Mouse (Mus musculus) heart, embryonic 14.5 days (tissue): ENCODE data around the gene 9930022D16Rik. TPM values are rescaled to one million over a fixed set of nuclear protein-coding genes. Genes with fewer than 3 reads are reported as not detected.

Experiments used
- ATAC-seq: fragments of 200-750 bp; cut with Nextera tagmentation; 2 replicates; pipeline ENCODE4 v1.8.0; 2017; ENCODE audit warnings: low read depth, moderate TSS enrichment; ENCODE audit not compliant: insufficient number of reproducible peaks, insufficient read depth, low FRiP score
- H3K27ac ChIP-seq, 2 experiments: fragments of 200-500 bp in 1 of 2; fragments of 300-500 bp in 1 of 2; sonication (generic) in 1 of 2; replicated peaks in 1 of 2; 2 replicates each; pipeline ENCODE4 v1.5.1; 2012 to 2014; ENCODE audit warnings: low read depth in 2 of 2, low read length in 2 of 2, control low read depth in 1 of 2, mild to moderate bottlenecking in 1 of 2, mixed read lengths in 1 of 2; ENCODE audit not compliant: control insufficient read depth in 1 of 2, insufficient read depth in 1 of 2
- H3K27me3 ChIP-seq: fragments of 300-500 bp; sonication (generic); 2 replicates; pipeline ENCODE4 v1.6.1; 2014; ENCODE audit warnings: mild to moderate bottlenecking, low read length, control low read depth; ENCODE audit not compliant: control insufficient read depth, insufficient read depth
- H3K36me3 ChIP-seq: fragments of 300-500 bp; sonication (generic); 2 replicates; pipeline ENCODE4 v1.6.1; 2014; ENCODE audit warnings: mild to moderate bottlenecking, control low read depth, low read length, mixed read lengths; ENCODE audit not compliant: control insufficient read depth, insufficient read depth
- H3K4me1 ChIP-seq, 2 experiments: fragments of 200-500 bp in 1 of 2; fragments of 300-500 bp in 1 of 2; sonication (generic) in 1 of 2; 2 replicates each; pipeline ENCODE4 v1.6.1; 2012 to 2014; ENCODE audit warnings: low read length in 2 of 2, control low read depth in 1 of 2, mixed read lengths in 1 of 2; ENCODE audit not compliant: control insufficient read depth in 2 of 2, insufficient read depth in 2 of 2
- H3K4me2 ChIP-seq: fragments of 300-500 bp; sonication (generic); 2 replicates; pipeline ENCODE4 v1.6.1; 2014; ENCODE audit warnings: mild to moderate bottlenecking, low read length
- H3K4me3 ChIP-seq, 2 experiments: fragments of 200-500 bp in 1 of 2; fragments of 300-500 bp in 1 of 2; sonication (generic) in 1 of 2; 2 replicates each; pipeline ENCODE4 v1.5.1; 2012 to 2014; ENCODE audit warnings: low read length in 2 of 2, mild to moderate bottlenecking in 2 of 2, control low read depth in 1 of 2, low read depth in 1 of 2, moderate library complexity in 1 of 2; ENCODE audit not compliant: control insufficient read depth in 1 of 2, insufficient read depth in 1 of 2
- H3K9ac ChIP-seq: fragments of 300-500 bp; sonication (generic); 2 replicates; pipeline ENCODE4 v1.6.1; 2014; ENCODE audit warnings: mild to moderate bottlenecking, low read length
- H3K9me3 ChIP-seq: fragments of 300-500 bp; sonication (generic); 2 replicates; pipeline ENCODE4 v1.6.1; 2016; ENCODE audit warnings: low read length, control low read depth; ENCODE audit not compliant: control insufficient read depth
- WGBS: fragments of 180-500 bp; shearing (Covaris S2); extraction: QIAGEN DNeasy Blood & Tissue Kit; methylation state at CpG from one replicate; pipeline ENCODE4 v1.1.7; 2014; 5-methylcytosine and 5-hydroxymethylcytosine counted together
- polyA plus RNA-seq: library from polyadenylated mRNA; unstranded; fragments of >200 nt; fragmentation: Nextera tagmentation; extraction: Ambion mirVana; gene quantifications from 2 replicates; pipeline ENCODE4 v1.2.1, GENCODE M21; 2014

Gene 9930022D16Rik
- polyA plus RNA-seq, 1 experiment from 2014 or later: not detected

DNA sequence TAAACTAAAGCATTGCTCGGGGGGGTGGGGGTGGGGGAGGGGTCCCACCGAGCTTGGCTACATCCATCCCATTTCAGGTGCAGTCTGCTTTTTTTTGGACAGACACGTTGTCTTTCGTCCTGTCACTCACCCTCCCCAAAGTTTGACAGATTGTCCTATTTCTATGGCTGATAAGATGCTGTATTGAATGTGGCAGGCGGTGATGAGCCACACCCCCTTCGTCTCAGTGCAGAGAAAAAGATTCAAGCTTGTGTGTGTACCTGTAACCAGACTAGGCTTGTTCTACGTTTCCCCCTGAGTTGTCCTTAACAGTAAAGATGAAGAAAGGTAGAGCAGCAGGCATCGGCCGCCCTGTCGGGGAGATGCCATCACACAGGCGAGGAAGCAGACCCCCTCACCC is 37.5 kb downstream of the 9930022D16Rik start:
- H3K9me3 ChIP-seq: no peaks in the 10 kb centered on the region
- H3K9ac ChIP-seq: no peak overlapping the region
- H3K4me1 ChIP-seq: no peaks in the 10 kb centered on the region
- WGBS: 82% methylated on average over 11 of the region's 11 CpGs
- ATAC-seq: no peak
- H3K4me2 ChIP-seq: no peak overlapping the region
- no peak overlapping the region for H3K27ac ChIP-seq
- peaks cover 41% of the 10 kb centered on the region for H3K36me3 ChIP-seq
- no peak overlapping the region for H3K4me3 ChIP-seq
- no peaks in the 10 kb centered on the region for H3K27me3 ChIP-seq

DNA sequence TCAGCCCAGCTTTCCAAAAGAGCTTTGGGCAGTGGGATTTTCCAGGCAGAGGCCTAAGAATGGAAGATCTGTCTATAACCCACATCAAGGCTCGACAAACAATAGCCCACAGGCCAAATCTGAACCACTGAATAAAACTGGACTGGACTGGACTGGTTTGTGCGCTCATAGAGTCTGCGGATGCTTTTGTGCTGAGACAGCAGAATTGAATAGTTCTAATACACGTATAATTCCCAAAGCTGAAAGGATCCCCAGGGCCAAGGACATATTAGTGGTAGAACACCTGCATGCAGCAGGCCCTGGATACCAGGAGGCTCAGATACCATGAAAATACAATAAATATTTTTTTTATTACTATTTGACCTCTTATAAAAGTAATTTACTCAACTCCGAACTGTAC is 42.5 kb downstream of the 9930022D16Rik start:
- Histone ChIP-seq H3K27me3 (no peaks in the 10 kb centered on the region), H3K4me2 (no peak overlapping the region), H3K9ac (no peak overlapping the region), H3K4me3 (no peak overlapping the region), H3K9me3 (no peaks in the 10 kb centered on the region), H3K36me3 (peaks cover 60% of the 10 kb centered on the region), H3K4me1 (peaks cover 5 to 13% of the 10 kb centered on the region in 2 experiments), H3K27ac (no peak overlapping the region)
- no peak for ATAC-seq
- 93% methylated on average over 5 of the region's 5 CpGs for WGBS

DNA sequence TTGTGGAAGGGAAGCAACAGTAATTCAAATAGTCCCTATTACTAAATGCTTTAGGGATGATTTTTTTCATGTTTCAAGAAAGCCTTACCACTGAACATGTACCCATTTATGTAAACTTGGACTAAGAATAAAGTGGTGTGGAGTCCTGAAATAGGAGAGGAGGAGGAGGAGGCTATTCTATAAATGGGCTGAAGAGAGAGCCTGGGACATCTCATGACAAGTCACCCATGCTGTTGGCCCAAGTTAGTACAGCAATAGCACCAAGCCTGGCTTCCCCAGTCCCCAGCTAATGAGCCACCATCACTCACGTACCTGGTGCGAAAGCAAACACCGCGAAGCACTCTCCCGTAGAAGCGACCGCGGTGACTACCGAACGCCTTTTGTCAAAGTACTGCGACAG is 44.4 kb downstream of the 9930022D16Rik start:
- Histone ChIP-seq H3K4me1 (peaks cover 5 to 13% of the 10 kb centered on the region in 2 experiments), H3K9ac (no peak overlapping the region), H3K36me3 (peaks cover 63% of the 10 kb centered on the region), H3K27ac (no peak overlapping the region), H3K27me3 (no peaks in the 10 kb centered on the region), H3K4me3 (no peak overlapping the region), H3K4me2 (no peak overlapping the region), H3K9me3 (no peaks in the 10 kb centered on the region)
- ATAC-seq: no peak
- 95% methylated on average over 11 of the region's 11 CpGs for WGBS

- peak overlapping the region; percentile 39 to 56 for H3K27ac ChIP-seq
- no peaks in the 10 kb centered on the region for H3K9me3 ChIP-seq
- peaks cover 5 to 13% of the 10 kb centered on the region in 2 experiments for H3K4me1 ChIP-seq
- WGBS: 9% methylated on average over 5 of the region's 5 CpGs
- no peak overlapping the region for H3K4me2 ChIP-seq
- H3K4me3 ChIP-seq: no peak overlapping the region
- peak; percentile 71; the same call in 1 of the 2 replicates for ATAC-seq
- peaks cover 47% of the 10 kb centered on the region for H3K36me3 ChIP-seq
- no peak overlapping the region for H3K9ac ChIP-seq
- no peaks in the 10 kb centered on the region for H3K27me3 ChIP-seq
These were observed 46.9 kb downstream of the 9930022D16Rik start for GRCm38 (mm10) chr11:109460586-109460985.

GRCm38 (mm10) chr11:109465068-109465467 is 51.4 kb downstream of the 9930022D16Rik start:
- Histone ChIP-seq H3K4me3 (no peak overlapping the region), H3K9ac (no peak overlapping the region), H3K27me3 (no peaks in the 10 kb centered on the region), H3K36me3 (peaks cover 22% of the 10 kb centered on the region), H3K9me3 (no peaks in the 10 kb centered on the region), H3K4me2 (no peak overlapping the region), H3K27ac (no peak overlapping the region), H3K4me1 (peaks cover 3 to 9% of the 10 kb centered on the region in 2 experiments)
- 74% methylated on average over 4 of the region's 4 CpGs for WGBS
- ATAC-seq: no peak

GRCm38 (mm10) chr11:109466987-109467386 is 53.3 kb downstream of the 9930022D16Rik start:
- no peak overlapping the region for H3K27ac ChIP-seq
- peaks cover 4 to 11% of the 10 kb centered on the region in 2 experiments; a peak in 2 of 4 replicates for H3K4me1 ChIP-seq
- no peak for ATAC-seq
- no peaks in the 10 kb centered on the region for H3K9me3 ChIP-seq
- WGBS: 66% methylated on average over 8 of the region's 8 CpGs
- H3K9ac ChIP-seq: no peak overlapping the region
- H3K4me3 ChIP-seq: no peak overlapping the region
- no peaks in the 10 kb centered on the region for H3K27me3 ChIP-seq
- no peak overlapping the region for H3K4me2 ChIP-seq
- peaks cover 15% of the 10 kb centered on the region for H3K36me3 ChIP-seq

GRCm38 (mm10) chr11:109468133-109468532 is 54.4 kb downstream of the 9930022D16Rik start:
- WGBS: 86% methylated on average over 5 of the region's 5 CpGs

More at GRCm38 (mm10) chr11:109468133-109468532, 54.4 kb downstream of the 9930022D16Rik start:
- no peak overlapping the region for H3K4me2 ChIP-seq
- ATAC-seq: no peak
- H3K9me3 ChIP-seq: no peaks in the 10 kb centered on the region
- H3K36me3 ChIP-seq: peaks cover 4% of the 10 kb centered on the region; the same call in 1 of the 2 replicates
- H3K27me3 ChIP-seq: no peaks in the 10 kb centered on the region
- no peak overlapping the region for H3K9ac ChIP-seq
- H3K4me1 ChIP-seq: peaks cover 4 to 11% of the 10 kb centered on the region in 2 experiments; a peak in 2 of 4 replicates
- H3K27ac ChIP-seq: no peak overlapping the region
- no peak overlapping the region for H3K4me3 ChIP-seq
